Mouse (Mus musculus): ENCODE results near the gene H2-M10.3. TPM values are rescaled to one million over a fixed set of nuclear protein-coding genes. Genes with fewer than 3 reads are reported as not detected.
"Not testable (repeated sequence)": the region's sequence is repeated elsewhere in the genome, so short reads cannot be mapped to it uniquely, and the experiment has no call there.

Gene H2-M10.3
- not detected in 2 replicates for polyA plus RNA-seq (2014; fragmentation: Nextera tagmentation; extraction: Ambion mirVana)

DNA sequence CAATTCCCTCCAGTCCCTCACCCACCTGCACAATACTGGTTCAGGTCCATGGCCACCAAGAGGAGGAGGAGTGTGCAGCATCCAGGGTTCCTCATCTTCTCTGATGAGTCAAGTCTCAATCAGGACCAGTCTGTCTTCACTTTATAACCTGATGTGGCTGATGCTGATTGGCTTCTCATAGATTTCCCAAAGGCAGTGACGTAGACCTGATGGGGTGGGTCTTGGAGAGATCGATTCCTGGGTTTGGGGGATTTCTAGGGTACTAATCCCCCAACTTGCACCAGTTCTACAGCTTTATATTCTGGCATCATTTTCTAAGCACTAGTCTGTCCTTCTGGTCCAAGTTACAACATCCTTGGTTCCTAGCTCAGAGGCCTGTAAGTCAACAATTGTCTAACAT lies at the start of gene H2-M10.3:
H2-M10.3 (minus strand) TSS at position 101 of the 400 bp plus-strand sequence.
- not testable (repeated sequence) for ATAC-seq (replicated peaks; ENCODE audit: low FRiP score, low TSS enrichment, low read depth); H3K9me3 ChIP-seq (ENCODE audit: control insufficient read depth, low read length); H3K27ac ChIP-seq (ENCODE audit: low read depth); H3K4me2 ChIP-seq (ENCODE audit: low read length); H3K9ac ChIP-seq (ENCODE audit: low read length); DNase-seq (ENCODE audit: low spot score); H3K4me3 ChIP-seq (ENCODE audit: low read depth, low read length); H3K36me3 ChIP-seq (ENCODE audit: control insufficient read depth, insufficient read depth, low read length); H3K27me3 ChIP-seq (replicated peaks; ENCODE audit: control insufficient read depth, insufficient read depth, low read length); H3K4me1 ChIP-seq (replicated peaks; ENCODE audit: control insufficient read depth, insufficient read depth, low read length)
- WGBS: 93% methylated on average over 2 of the region's 2 CpGs

DNA sequence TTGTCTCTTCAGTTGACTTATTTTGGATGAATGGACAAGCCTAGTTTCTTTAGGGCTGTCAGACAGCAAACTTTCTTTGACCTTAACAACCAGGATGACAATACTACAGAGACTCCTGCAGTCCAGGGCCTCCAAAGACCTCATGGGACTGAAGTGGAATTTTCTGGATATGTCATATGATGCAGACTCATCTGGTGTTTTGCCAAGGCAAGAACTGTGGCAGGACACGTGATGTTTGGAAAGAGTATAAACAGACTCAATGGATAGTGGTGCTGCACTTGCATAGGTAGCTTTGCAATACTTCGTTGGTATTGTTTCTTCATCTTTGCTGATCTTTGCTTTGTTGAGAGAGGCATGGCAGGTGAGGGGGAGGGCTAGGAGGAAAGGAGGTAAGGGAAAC lies 49.2 kb upstream of the H2-M10.3 start:
- DNase-seq (ENCODE audit: low spot score) (no peak), ATAC-seq (replicated peaks; ENCODE audit: low FRiP score, low TSS enrichment, low read depth) (no peak)
- Histone ChIP-seq H3K27ac (ENCODE audit: low read depth) (no peak overlapping the region), H3K4me1 (replicated peaks; ENCODE audit: control insufficient read depth, insufficient read depth, low read length) (no peaks in the 10 kb centered on the region), H3K9me3 (ENCODE audit: control insufficient read depth, low read length) (no peaks in the 10 kb centered on the region), H3K4me3 (ENCODE audit: low read depth, low read length) (no peak overlapping the region), H3K36me3 (ENCODE audit: control insufficient read depth, insufficient read depth, low read length) (no peaks in the 10 kb centered on the region), H3K27me3 (replicated peaks; ENCODE audit: control insufficient read depth, insufficient read depth, low read length) (no peaks in the 10 kb centered on the region), H3K9ac (ENCODE audit: low read length) (no peak overlapping the region), H3K4me2 (ENCODE audit: low read length) (no peak overlapping the region)
- WGBS: 47% methylated on average over 2 of the region's 2 CpGs

DNA sequence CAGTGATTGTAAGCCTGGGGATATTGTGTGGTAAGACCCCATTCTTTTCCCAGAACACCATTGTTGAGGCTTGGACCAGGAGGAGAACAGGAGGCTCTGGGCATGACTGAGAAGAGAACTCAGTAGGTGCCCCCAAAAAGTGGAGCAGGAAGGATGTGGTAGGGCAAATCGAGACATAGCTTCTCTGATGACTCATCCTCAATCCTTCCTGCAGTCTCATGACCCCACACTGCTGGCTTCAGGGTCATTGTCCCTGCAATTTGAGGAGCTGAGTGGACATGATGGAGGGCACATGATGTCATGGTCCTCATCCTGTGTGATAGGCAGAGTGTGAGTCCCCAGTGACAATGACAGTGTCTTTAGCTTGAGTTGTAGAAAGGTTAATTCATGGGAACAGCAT lies 47.2 kb upstream of the H2-M10.3 start:
- Histone ChIP-seq H3K27me3 (replicated peaks; ENCODE audit: control insufficient read depth, insufficient read depth, low read length) (no peaks in the 10 kb centered on the region), H3K36me3 (ENCODE audit: control insufficient read depth, insufficient read depth, low read length) (no peaks in the 10 kb centered on the region), H3K4me2 (ENCODE audit: low read length) (no peak overlapping the region), H3K27ac (ENCODE audit: low read depth) (no peak overlapping the region), H3K9me3 (ENCODE audit: control insufficient read depth, low read length) (no peaks in the 10 kb centered on the region), H3K4me3 (ENCODE audit: low read depth, low read length) (no peak overlapping the region), H3K4me1 (replicated peaks; ENCODE audit: control insufficient read depth, insufficient read depth, low read length) (no peaks in the 10 kb centered on the region), H3K9ac (ENCODE audit: low read length) (no peak overlapping the region)
- ATAC-seq (replicated peaks; ENCODE audit: low FRiP score, low TSS enrichment, low read depth) (no peak), DNase-seq (ENCODE audit: low spot score) (no peak)
- 68% methylated on average over 1 of the region's 1 CpGs for WGBS

DNA sequence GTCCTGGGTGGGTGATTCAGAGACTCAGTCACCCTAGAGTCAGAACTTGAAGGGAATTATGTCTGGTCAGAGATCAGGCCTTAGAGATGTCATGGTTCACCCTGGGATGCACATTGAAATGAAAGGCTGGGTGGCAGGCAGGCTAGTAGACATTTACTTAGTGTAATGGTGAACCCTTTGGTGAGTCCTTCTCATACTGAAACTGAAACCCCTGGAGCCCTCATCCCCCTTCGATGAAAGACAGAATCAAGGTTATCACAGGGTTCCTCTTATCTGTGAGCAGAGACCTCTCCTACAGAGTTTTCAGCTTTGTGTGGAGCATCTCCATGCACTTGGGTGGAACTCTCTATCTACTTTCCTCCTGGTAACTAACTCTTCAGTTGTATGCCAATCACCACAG lies 46.1 kb upstream of the H2-M10.3 start:
- Histone ChIP-seq H3K27me3 (replicated peaks; ENCODE audit: control insufficient read depth, insufficient read depth, low read length) (no peaks in the 10 kb centered on the region), H3K4me3 (ENCODE audit: low read depth, low read length) (no peak overlapping the region), H3K9me3 (ENCODE audit: control insufficient read depth, low read length) (no peaks in the 10 kb centered on the region), H3K9ac (ENCODE audit: low read length) (no peak overlapping the region), H3K4me1 (replicated peaks; ENCODE audit: control insufficient read depth, insufficient read depth, low read length) (no peaks in the 10 kb centered on the region), H3K4me2 (ENCODE audit: low read length) (no peak overlapping the region), H3K36me3 (ENCODE audit: control insufficient read depth, insufficient read depth, low read length) (no peaks in the 10 kb centered on the region), H3K27ac (ENCODE audit: low read depth) (no peak overlapping the region)
- ATAC-seq (replicated peaks; ENCODE audit: low FRiP score, low TSS enrichment, low read depth) (no peak), DNase-seq (ENCODE audit: low spot score) (no peak)
- 87% methylated on average over 1 of the region's 1 CpGs for WGBS

DNA sequence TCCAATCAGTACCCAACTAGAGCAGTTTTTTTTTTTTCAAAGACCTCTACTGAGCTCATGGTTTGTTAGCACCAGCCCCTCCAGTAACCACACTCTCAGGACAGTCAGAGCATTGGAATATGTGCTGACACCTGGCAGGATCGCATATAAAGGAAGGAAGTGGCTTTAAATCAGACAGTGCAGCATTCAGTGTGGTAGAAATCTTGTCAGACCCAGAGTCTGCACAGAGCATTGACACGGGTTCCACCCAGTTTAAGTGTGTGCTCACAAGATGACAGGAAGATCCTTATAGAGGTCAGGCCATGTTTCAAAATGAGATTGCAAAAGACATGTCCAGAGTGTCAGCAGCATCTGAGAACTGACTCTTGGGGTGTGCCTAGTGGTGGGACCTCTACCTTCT lies 21.7 kb upstream of the H2-M10.3 start:
- no peak for DNase-seq (ENCODE audit: low spot score)
- Histone ChIP-seq H3K27ac (ENCODE audit: low read depth) (no peak overlapping the region), H3K27me3 (replicated peaks; ENCODE audit: control insufficient read depth, insufficient read depth, low read length) (no peaks in the 10 kb centered on the region), H3K4me3 (ENCODE audit: low read depth, low read length) (no peak overlapping the region), H3K36me3 (ENCODE audit: control insufficient read depth, insufficient read depth, low read length) (no peaks in the 10 kb centered on the region), H3K9me3 (ENCODE audit: control insufficient read depth, low read length) (no peaks in the 10 kb centered on the region), H3K4me1 (replicated peaks; ENCODE audit: control insufficient read depth, insufficient read depth, low read length) (no peaks in the 10 kb centered on the region), H3K9ac (ENCODE audit: low read length) (no peak overlapping the region), H3K4me2 (ENCODE audit: low read length) (no peak overlapping the region)
- 68% methylated on average over 2 of the region's 2 CpGs for WGBS
- ATAC-seq (replicated peaks; ENCODE audit: low FRiP score, low TSS enrichment, low read depth): no peak

DNA sequence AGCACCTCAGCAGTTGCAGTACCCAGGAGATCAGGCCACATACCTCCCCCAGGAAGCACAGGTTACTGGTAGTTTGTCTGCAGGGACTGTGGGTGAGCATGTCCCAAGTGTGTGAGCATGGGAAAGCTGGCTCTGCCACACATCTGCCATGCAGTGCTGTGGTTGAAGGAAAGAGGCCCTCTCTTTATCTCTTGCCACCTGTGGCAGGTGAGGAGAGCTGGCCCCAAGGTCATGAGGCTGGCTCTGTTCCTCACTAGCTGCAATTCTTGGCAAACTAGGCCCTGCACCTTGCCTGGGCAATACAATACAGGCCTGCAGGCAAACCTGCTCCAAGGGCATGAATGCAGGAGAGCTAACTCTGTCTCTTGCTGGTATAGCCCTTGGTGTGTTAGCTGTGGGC lies 5.8 kb downstream of the H2-M10.3 start:
- not testable (repeated sequence) for DNase-seq (ENCODE audit: low spot score); H3K9me3 ChIP-seq (ENCODE audit: control insufficient read depth, low read length); H3K9ac ChIP-seq (ENCODE audit: low read length); H3K4me2 ChIP-seq (ENCODE audit: low read length); H3K27me3 ChIP-seq (replicated peaks; ENCODE audit: control insufficient read depth, insufficient read depth, low read length); H3K27ac ChIP-seq (ENCODE audit: low read depth); H3K4me3 ChIP-seq (ENCODE audit: low read depth, low read length); H3K36me3 ChIP-seq (ENCODE audit: control insufficient read depth, insufficient read depth, low read length); H3K4me1 ChIP-seq (replicated peaks; ENCODE audit: control insufficient read depth, insufficient read depth, low read length); ATAC-seq (replicated peaks; ENCODE audit: low FRiP score, low TSS enrichment, low read depth)

DNA sequence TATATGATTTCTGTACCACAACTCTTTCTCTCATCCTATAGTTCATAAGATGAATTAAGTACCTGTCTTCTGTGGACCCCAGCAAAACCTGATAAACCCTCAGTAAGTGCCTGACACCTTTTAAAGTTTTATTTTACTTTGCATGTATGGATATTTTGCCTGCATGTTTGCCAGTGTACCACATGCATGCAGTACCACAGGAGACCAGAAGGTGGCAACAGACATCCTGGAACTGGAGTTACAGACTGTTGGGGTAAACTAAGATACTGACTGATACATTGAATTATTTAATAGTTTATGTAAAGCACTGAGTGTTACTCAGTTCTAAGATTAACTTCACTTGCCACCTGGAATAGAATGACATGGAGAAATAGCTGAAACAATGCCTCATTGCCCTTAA lies 10.7 kb downstream of the H2-M10.3 start:
- not testable (repeated sequence) for H3K4me2 ChIP-seq (ENCODE audit: low read length); ATAC-seq (replicated peaks; ENCODE audit: low FRiP score, low TSS enrichment, low read depth); H3K27ac ChIP-seq (ENCODE audit: low read depth); H3K9ac ChIP-seq (ENCODE audit: low read length); H3K36me3 ChIP-seq (ENCODE audit: control insufficient read depth, insufficient read depth, low read length); H3K4me3 ChIP-seq (ENCODE audit: low read depth, low read length); H3K4me1 ChIP-seq (replicated peaks; ENCODE audit: control insufficient read depth, insufficient read depth, low read length); H3K9me3 ChIP-seq (ENCODE audit: control insufficient read depth, low read length); H3K27me3 ChIP-seq (replicated peaks; ENCODE audit: control insufficient read depth, insufficient read depth, low read length)
- peak; percentile 73 for DNase-seq (ENCODE audit: low spot score)

DNA sequence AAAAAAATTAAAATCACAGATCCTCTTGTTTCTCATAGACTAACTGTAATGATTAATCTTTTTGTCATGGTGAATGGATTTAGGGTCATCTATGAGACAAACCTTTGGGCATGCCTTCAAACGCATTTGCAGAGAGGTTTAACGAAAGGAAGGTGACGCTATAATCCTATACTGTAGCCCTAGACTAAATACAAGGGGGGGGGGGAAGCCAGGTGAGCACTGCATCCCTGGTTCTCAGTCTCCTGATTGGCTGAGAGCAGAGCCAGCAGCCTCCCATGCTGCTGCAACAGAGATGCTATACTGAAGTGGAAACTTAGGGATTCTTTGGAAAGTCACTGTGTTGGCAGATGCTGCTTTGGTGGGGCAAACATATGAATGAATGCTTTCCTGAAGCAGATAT lies 12.5 kb downstream of the H2-M10.3 start:
- no peak overlapping the region for H3K4me2 ChIP-seq (ENCODE audit: low read length)
- no peaks in the 10 kb centered on the region for H3K27me3 ChIP-seq (replicated peaks; ENCODE audit: control insufficient read depth, insufficient read depth, low read length)
- DNase-seq (ENCODE audit: low spot score) (no peak), ATAC-seq (replicated peaks; ENCODE audit: low FRiP score, low TSS enrichment, low read depth) (no peak)
- no peaks in the 10 kb centered on the region for H3K4me1 ChIP-seq (replicated peaks; ENCODE audit: control insufficient read depth, insufficient read depth, low read length)
- 42% methylated on average over 3 of the region's 3 CpGs for WGBS
- no peak overlapping the region for H3K4me3 ChIP-seq (ENCODE audit: low read depth, low read length)
- H3K9ac ChIP-seq (ENCODE audit: low read length): no peak overlapping the region
- H3K36me3 ChIP-seq (ENCODE audit: control insufficient read depth, insufficient read depth, low read length): no peaks in the 10 kb centered on the region
- H3K9me3 ChIP-seq (ENCODE audit: control insufficient read depth, low read length): no peaks in the 10 kb centered on the region
- no peak overlapping the region for H3K27ac ChIP-seq (ENCODE audit: low read depth)

DNA sequence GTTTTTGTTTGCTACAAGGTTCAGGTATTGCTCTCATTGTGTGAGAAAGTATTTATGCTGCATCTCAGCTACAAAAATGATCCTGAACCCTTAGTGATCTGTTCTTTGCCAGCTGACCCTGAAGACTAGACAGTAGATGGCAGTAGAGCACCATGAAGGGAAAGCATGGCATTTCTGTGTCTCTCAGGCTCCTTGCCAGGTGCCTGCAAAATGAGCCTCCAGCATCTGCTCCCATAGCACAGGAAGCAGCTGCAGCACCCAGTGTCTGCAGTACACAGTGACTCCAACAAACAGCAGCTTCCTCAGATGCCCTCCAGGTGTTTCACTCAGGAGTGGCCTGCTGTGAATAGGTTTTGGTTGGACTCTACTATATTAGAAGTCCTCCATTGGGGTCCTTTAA lies 12.9 kb downstream of the H2-M10.3 start:
- not testable (repeated sequence) for H3K9me3 ChIP-seq (ENCODE audit: control insufficient read depth, low read length); H3K4me2 ChIP-seq (ENCODE audit: low read length); H3K4me1 ChIP-seq (replicated peaks; ENCODE audit: control insufficient read depth, insufficient read depth, low read length); H3K36me3 ChIP-seq (ENCODE audit: control insufficient read depth, insufficient read depth, low read length); H3K4me3 ChIP-seq (ENCODE audit: low read depth, low read length); ATAC-seq (replicated peaks; ENCODE audit: low FRiP score, low TSS enrichment, low read depth); H3K27me3 ChIP-seq (replicated peaks; ENCODE audit: control insufficient read depth, insufficient read depth, low read length); H3K9ac ChIP-seq (ENCODE audit: low read length); H3K27ac ChIP-seq (ENCODE audit: low read depth)
- peak; percentile 62 for DNase-seq (ENCODE audit: low spot score)

Data from intestine, embryonic 14.5 days (tissue).